Mouse (Mus musculus) cerebellum, adult 2 months (tissue): ENCODE measurements at regions not wholly inside any gene's neighbourhood (a gene's known extent, or its start where the extent isn't known, plus 50 kb on each side); places are given as distances from the start of the nearest gene placed in this dataset.
A peak's percentile ranks its signal among the peaks of the same experiment; 100 is the strongest.

Experiments
- DNase-seq, 2 experiments: peaks; one replicate each; pipeline ENCODE4 v3.0.0; 2021
- H3K27ac ChIP-seq: fragments of 200-500 bp; 2 replicates; pipeline ENCODE4 v1.5.1; 2012; ENCODE audit warnings: low read length, control low read depth, inconsistent platforms; ENCODE audit not compliant: insufficient read depth
- H3K27me3 ChIP-seq: fragments of 200-500 bp; 2 replicates; pipeline ENCODE4 v1.6.1; 2012; ENCODE audit warnings: inconsistent platforms, mild to moderate bottlenecking, low read length, moderate library complexity; ENCODE audit not compliant: control insufficient read depth, insufficient read depth
- H3K4me1 ChIP-seq: fragments of 200-500 bp; 2 replicates; pipeline ENCODE4 v1.6.1; 2011; ENCODE audit warnings: low read length; ENCODE audit not compliant: control insufficient read depth, insufficient read depth
- H3K4me3 ChIP-seq: fragments of 200-500 bp; replicated peaks from 2 replicates; pipeline ENCODE3; 2011; ENCODE audit warnings: mild to moderate bottlenecking, low read depth, low read length, control low read depth; ENCODE audit not compliant: insufficient read depth
- CTCF ChIP-seq: fragments of 200-500 bp; IDR thresholded peaks from 2 replicates; pipeline ENCODE4 v1.5.1; 2011; ENCODE audit warnings: low read depth, mild to moderate bottlenecking, control low read depth, low read length, moderate library complexity, borderline replicate concordance; ENCODE audit not compliant: insufficient read depth
- POLR2A ChIP-seq: fragments of 200-500 bp; IDR thresholded peaks from 2 replicates; pipeline ENCODE4 v1.6.1; 2011; ENCODE audit warnings: low read length, control low read depth, borderline replicate concordance; ENCODE audit not compliant: insufficient read depth
- WGBS: fragments of 180-500 bp; shearing (Covaris S2); methylation state at CpG from one replicate; pipeline ENCODE4 v1.1.7; 2018; 5-methylcytosine and 5-hydroxymethylcytosine counted together

DNA sequence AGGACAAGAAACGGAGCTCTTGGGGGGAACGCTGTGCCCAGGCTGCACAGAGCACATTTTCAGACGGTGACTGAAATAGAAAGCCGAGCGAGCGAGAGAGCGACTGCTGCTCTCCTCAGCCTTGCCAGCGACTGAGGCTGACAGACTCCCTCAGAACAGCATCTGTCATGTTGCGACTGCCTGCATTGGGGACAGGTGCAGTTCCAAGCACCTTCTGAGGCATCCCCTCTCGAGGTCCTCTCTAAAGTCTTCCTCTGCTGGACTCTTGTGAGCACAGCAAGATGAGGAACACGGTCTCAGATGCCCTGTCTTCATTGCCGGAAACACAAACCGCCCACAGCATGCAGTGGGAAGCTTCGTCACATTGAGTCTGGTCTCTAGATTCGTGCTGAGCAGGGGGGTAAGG is 372.7 kb downstream of the Agtpbp1 start:
- no peak overlapping the region for H3K27ac ChIP-seq
- H3K4me1 ChIP-seq: no peaks in the 10 kb centered on the region
- 22% methylated on average over 15 of the region's 15 CpGs for WGBS
- no peak overlapping the region for H3K4me3 ChIP-seq
- TF ChIP-seq POLR2A: no peak
- TF ChIP-seq CTCF: no peak
- peak; percentile 29 to 31 for DNase-seq
- no peaks in the 10 kb centered on the region for H3K27me3 ChIP-seq

DNA sequence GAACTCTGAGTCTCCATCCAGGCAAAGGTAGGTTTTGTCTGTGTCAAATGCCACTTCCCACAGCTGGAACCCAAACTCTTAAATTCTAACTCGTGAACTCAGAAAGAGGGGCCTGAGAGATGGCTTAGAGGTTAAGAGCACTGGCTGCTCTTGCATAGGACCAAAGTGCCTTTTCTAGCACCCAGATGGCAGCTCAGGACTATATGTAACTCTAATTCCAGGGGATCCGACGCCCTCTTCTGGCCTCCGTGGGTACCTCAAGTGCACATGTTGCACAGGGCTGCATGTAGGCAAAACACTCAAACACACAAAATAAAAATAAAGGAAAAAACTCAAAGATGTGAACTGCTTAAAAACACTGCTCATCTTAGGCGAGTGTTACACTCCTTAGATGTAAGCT is 374.2 kb downstream of the Agtpbp1 start:
- Histone ChIP-seq H3K4me3 (no peak overlapping the region), H3K27me3 (no peaks in the 10 kb centered on the region), H3K4me1 (no peaks in the 10 kb centered on the region), H3K27ac (no peak overlapping the region)
- TF ChIP-seq CTCF: 0 out of 2 replicates have a peak, but pooled peaks have one; percentile 21
- no peak for TF ChIP-seq POLR2A
- DNase-seq: no peak
- 77% methylated on average over 5 of the region's 5 CpGs for WGBS

DNA sequence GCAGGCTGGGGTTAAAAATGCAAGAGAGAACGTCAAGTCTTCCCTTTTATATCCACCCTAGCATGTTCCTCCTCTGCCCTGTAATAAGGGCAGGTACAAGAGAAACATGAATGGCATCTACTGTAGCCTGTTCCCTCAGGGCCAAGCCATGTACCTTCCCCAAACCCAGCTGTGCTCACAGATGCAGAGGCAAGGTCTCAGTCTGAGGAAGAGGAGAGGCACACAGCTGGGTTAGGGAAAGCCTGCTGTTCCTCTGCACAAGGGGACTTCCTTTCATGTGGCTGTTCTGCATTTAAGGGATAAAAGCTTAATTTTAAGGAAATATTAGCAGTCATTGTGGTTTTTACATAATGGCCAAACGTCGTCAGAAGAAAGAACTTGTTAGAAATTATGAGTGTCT is 378.8 kb downstream of the Agtpbp1 start:
- WGBS: 96% methylated on average over 3 of the region's 3 CpGs
- DNase-seq: no peak
- TF ChIP-seq CTCF (no peak), POLR2A (no peak)
- Histone ChIP-seq H3K27me3 (no peaks in the 10 kb centered on the region), H3K4me1 (no peaks in the 10 kb centered on the region), H3K27ac (no peak overlapping the region), H3K4me3 (no peak overlapping the region)

DNA sequence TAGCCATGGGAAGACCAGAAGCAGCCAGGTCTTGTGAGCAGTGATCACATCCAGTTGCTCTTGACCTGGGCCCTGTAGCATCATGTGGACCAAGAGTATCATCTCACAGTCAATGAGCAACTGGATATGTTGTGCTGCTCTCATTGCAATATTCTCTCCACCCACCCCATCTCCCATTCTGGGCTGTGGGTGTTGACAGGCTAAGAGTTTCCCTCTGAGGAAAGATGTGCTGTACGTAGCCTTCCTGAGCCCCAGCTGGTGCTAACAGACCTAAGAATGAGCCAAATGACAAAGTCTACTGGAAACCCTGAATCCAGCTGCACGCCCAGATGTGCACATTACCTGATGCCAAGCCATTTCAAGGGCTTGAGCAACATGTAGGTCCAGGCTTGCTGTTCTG is 380.5 kb downstream of the Agtpbp1 start:
- no peak for TF ChIP-seq CTCF
- TF ChIP-seq POLR2A: no peak
- Histone ChIP-seq H3K27me3 (no peaks in the 10 kb centered on the region), H3K4me1 (no peaks in the 10 kb centered on the region), H3K27ac (no peak overlapping the region), H3K4me3 (no peak overlapping the region)
- 78% methylated on average over 2 of the region's 2 CpGs for WGBS
- DNase-seq: no peak

DNA sequence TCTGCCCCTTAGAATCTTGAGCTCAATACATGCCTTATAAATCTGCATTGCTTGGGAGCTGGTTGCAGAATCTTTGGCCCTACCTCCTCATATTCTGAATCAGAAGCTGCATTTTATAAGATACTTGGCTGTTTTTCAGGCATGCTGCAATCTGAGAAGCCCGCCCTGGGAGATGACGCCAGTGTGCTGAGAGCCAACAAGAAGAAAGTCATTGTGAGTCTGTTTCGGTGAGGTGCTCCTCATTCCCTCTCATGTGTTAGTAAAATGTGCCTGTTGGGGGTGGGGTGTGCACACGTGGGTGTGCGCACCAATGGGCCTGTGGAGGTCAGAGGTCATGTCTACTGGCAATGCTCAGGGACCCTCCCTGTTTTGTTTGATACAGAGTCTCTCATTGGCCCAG is 388.7 kb downstream of the Agtpbp1 start:
- WGBS: 61% methylated on average over 5 of the region's 5 CpGs
- TF ChIP-seq POLR2A (no peak), CTCF (no peak)
- Histone ChIP-seq H3K4me3 (no peak overlapping the region), H3K27me3 (no peaks in the 10 kb centered on the region), H3K4me1 (no peaks in the 10 kb centered on the region), H3K27ac (no peak overlapping the region)
- no peak for DNase-seq

DNA sequence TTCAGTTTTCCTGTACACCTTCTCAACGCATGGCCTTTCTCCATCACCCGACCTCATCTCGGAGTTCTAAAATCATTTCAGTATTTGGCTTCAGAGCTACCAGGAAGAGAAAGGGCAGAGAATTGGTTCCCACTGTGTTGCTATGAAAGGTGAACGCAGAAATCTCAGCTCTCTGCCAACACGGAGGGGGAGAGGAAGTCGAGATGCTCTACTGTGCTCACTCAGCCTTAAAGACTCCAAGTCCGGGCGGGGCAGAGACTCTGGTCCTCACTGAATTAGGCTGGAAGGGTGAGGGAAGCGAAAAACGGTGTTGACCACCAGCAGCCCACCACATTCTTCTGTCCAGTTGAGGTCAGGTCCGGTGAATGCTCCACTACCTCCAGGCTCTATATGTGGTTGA is 382.1 kb downstream of the Ntrk2 start:
- peak overlapping the region; percentile 9 for H3K4me3 ChIP-seq
- 20% methylated on average over 11 of the region's 11 CpGs for WGBS

More for the DNA sequence above, 382.1 kb downstream of the Ntrk2 start:
- DNase-seq: peak; percentile 23 to 55
- TF ChIP-seq CTCF: no peak
- TF ChIP-seq POLR2A: no peak
- H3K4me1 ChIP-seq: peaks cover 5% of the 10 kb centered on the region
- no peaks in the 10 kb centered on the region for H3K27me3 ChIP-seq
- H3K27ac ChIP-seq: no peak overlapping the region
